Mouse (Mus musculus): ENCODE measurements around the gene Tjp1. TPM values are rescaled to one million over a fixed set of nuclear protein-coding genes. Genes with fewer than 3 reads are reported as not detected.

Tjp1 gene
- total RNA-seq, 2 experiments from 2014 or later, result 26.1 to 32.7 TPM

Other genes starting within 250 kb of the Tjp1 start
- 10 to 100 TPM; 50.7 to 56.3 TPM for gene Tarsl2, start 117.1 kb upstream of the Tjp1 start, total RNA-seq (2021)
- gene Tm2d3, start 163.4 kb upstream of the Tjp1 start, total RNA-seq (2021), result 10 to 100 TPM; 13.2 to 17.1 TPM

Data from gastrocnemius, postnatal 25 days (tissue).